Mouse (Mus musculus) embryonic facial prominence, embryonic 12.5 days (tissue): ENCODE results near the gene Atp6ap1. TPM values are rescaled to one million over a fixed set of nuclear protein-coding genes. Genes with fewer than 3 reads are reported as not detected.

Experiments used
- ATAC-seq: fragments of 200-750 bp; cut with Nextera tagmentation; 2 replicates; pipeline ENCODE4 v1.8.0; 2017; ENCODE audit not compliant: insufficient number of reproducible peaks, insufficient read depth, low FRiP score, low TSS enrichment
- H3K27ac ChIP-seq: fragments of 300-500 bp; sonication (generic); 2 replicates; pipeline ENCODE4 v1.5.1; 2016; ENCODE audit warnings: mild to moderate bottlenecking
- H3K27me3 ChIP-seq: fragments of 300-500 bp; sonication (generic); 2 replicates; pipeline ENCODE4 v1.6.1; 2016; ENCODE audit warnings: mild to moderate bottlenecking, moderate library complexity
- H3K36me3 ChIP-seq: fragments of 300-500 bp; sonication (generic); 2 replicates; pipeline ENCODE4 v1.6.1; 2016; ENCODE audit warnings: mild to moderate bottlenecking
- H3K4me1 ChIP-seq: fragments of 300-500 bp; sonication (generic); 2 replicates; pipeline ENCODE4 v1.6.1; 2016
- H3K4me2 ChIP-seq: fragments of 300-500 bp; sonication (generic); replicated peaks from 2 replicates; pipeline ENCODE4 v1.6.1; 2016; ENCODE audit warnings: mild to moderate bottlenecking, moderate library complexity
- H3K4me3 ChIP-seq: fragments of 300-500 bp; sonication (generic); 2 replicates; pipeline ENCODE4 v1.5.1; 2016; ENCODE audit warnings: mild to moderate bottlenecking
- H3K9ac ChIP-seq: fragments of 300-500 bp; sonication (generic); 2 replicates; pipeline ENCODE4 v1.6.1; 2016; ENCODE audit warnings: mild to moderate bottlenecking, moderate library complexity
- H3K9me3 ChIP-seq: fragments of 300-500 bp; sonication (generic); 2 replicates; pipeline ENCODE4 v1.6.1; 2016; ENCODE audit warnings: mild to moderate bottlenecking, moderate library complexity
- WGBS: fragments of 180-500 bp; shearing (Covaris S2); methylation state at CpG from one replicate; pipeline ENCODE4 v1.1.7; 2016; 5-methylcytosine and 5-hydroxymethylcytosine counted together
- microRNA-seq: library from miRNA; unstranded; fragments of <30 nt; microRNA quantifications from one replicate; pipeline ENCODE4, GENCODE M21; 2017
- polyA plus RNA-seq: library from polyadenylated mRNA; unstranded; fragments of >200 nt; fragmentation: Nextera tagmentation; extraction: Ambion mirVana; gene quantifications from 2 replicates; pipeline ENCODE4 v1.2.1, GENCODE M21; 2016

Atp6ap1 gene
- polyA plus RNA-seq, 1 experiment from 2014 or later = 120 TPM

GRCm38 (mm10) chrX:74312540-74313464 is 15.9 kb downstream of the Atp6ap1 start, which contains the start of gene Fam50a:
Gene Fam50a (plus strand): TSS chrX:74313033.
- H3K36me3 ChIP-seq = peaks cover 20% of the 10 kb centered on the region
- H3K27me3 ChIP-seq = no peaks in the 10 kb centered on the region
- 20% methylated on average over 59 of the region's 59 CpGs for WGBS
- no peaks in the 10 kb centered on the region for H3K4me1 ChIP-seq
- H3K4me2 ChIP-seq = peak within 1 kb of the TSS; percentile 65
- H3K27ac ChIP-seq = peak within 1 kb of the TSS; percentile 80
- no peaks in the 10 kb centered on the region for H3K9me3 ChIP-seq
- peak within 1 kb of the TSS; percentile 74 for H3K9ac ChIP-seq
- peak within 1 kb of the TSS; percentile 66 for H3K4me3 ChIP-seq
- peak; percentile 94 for ATAC-seq

- WGBS = 21% methylated on average over 30 of the region's 30 CpGs
- H3K9me3 ChIP-seq = no peaks in the 10 kb centered on the region
Observed at GRCm38 (mm10) chrX:74328725-74329161, 31.8 kb downstream of the Atp6ap1 start, which contains the start of gene Plxna3. Gene Plxna3 (plus strand): TSS chrX:74329066.

DNA sequence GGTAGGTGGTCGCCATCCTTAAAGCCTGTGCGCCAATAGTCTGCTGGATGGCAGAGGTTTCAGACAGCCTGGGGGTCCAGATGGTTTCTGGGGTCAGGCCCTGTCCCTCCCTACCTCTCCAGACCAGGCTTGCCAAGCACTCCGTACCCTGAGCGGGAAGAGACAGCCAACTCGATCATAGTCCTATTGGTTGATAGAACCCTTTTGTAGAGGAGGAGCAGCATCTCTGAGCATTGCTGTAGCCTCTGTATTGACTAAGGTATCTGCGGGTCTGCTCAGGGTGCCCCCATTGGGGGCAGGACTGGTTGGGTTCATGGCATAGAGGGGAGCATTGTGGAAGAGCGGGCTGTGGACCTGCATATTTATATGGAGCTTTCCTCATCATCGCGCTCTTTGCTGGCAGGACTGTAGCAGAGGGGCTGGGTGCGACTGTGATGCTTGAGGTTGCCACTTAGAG is 32.3 kb downstream of the Atp6ap1 start:
- H3K4me1 ChIP-seq = peaks cover 12% of the 10 kb centered on the region; the same call in 1 of the 2 replicates
- 23% methylated on average over 10 of the region's 10 CpGs for WGBS
- ATAC-seq = peak; percentile 35; the same call in 1 of the 2 replicates
- H3K9ac ChIP-seq = peak overlapping the region; percentile 53
- peak overlapping the region; percentile 60 for H3K4me2 ChIP-seq
- 0 out of 2 replicates have a peak, but pooled peaks cover 3% of the 10 kb centered on the region for H3K36me3 ChIP-seq
- peak overlapping the region; percentile 49 for H3K4me3 ChIP-seq
- H3K9me3 ChIP-seq = no peaks in the 10 kb centered on the region
- H3K27ac ChIP-seq = peak overlapping the region; percentile 63; the same call in 1 of the 2 replicates
- no peaks in the 10 kb centered on the region for H3K27me3 ChIP-seq

More at GRCm38 (mm10) chrX:74328725-74329161, 31.8 kb downstream of the Atp6ap1 start, which contains the start of gene Plxna3:
- Histone ChIP-seq H3K27me3 (no peaks in the 10 kb centered on the region), H3K4me2 (peak within 1 kb of the TSS; percentile 60), H3K9ac (peak within 1 kb of the TSS; percentile 53), H3K4me3 (peak within 1 kb of the TSS; percentile 49), H3K27ac (peak within 1 kb of the TSS; percentile 63; the same call in 1 of the 2 replicates), H3K36me3 (no peaks in the 10 kb centered on the region), H3K4me1 (peaks cover 12% of the 10 kb centered on the region; the same call in 1 of the 2 replicates)
- peak; percentile 95 for ATAC-seq

GRCm38 (mm10) chrX:74330166-74330930 is 33.5 kb downstream of the Atp6ap1 start:
- Histone ChIP-seq H3K9ac (0 out of 2 replicates have a peak overlapping the region, but pooled peaks have one; percentile 7), H3K4me3 (peak overlapping the region; percentile 49), H3K27ac (peak overlapping the region; percentile 46; the same call in 1 of the 2 replicates), H3K4me2 (peak overlapping the region; percentile 60), H3K27me3 (no peaks in the 10 kb centered on the region), H3K9me3 (no peaks in the 10 kb centered on the region), H3K36me3 (0 out of 2 replicates have a peak, but pooled peaks cover 3% of the 10 kb centered on the region), H3K4me1 (peaks cover 12% of the 10 kb centered on the region; the same call in 1 of the 2 replicates)
- 54% methylated on average over 2 of the region's 2 CpGs for WGBS
- ATAC-seq = no peak

DNA sequence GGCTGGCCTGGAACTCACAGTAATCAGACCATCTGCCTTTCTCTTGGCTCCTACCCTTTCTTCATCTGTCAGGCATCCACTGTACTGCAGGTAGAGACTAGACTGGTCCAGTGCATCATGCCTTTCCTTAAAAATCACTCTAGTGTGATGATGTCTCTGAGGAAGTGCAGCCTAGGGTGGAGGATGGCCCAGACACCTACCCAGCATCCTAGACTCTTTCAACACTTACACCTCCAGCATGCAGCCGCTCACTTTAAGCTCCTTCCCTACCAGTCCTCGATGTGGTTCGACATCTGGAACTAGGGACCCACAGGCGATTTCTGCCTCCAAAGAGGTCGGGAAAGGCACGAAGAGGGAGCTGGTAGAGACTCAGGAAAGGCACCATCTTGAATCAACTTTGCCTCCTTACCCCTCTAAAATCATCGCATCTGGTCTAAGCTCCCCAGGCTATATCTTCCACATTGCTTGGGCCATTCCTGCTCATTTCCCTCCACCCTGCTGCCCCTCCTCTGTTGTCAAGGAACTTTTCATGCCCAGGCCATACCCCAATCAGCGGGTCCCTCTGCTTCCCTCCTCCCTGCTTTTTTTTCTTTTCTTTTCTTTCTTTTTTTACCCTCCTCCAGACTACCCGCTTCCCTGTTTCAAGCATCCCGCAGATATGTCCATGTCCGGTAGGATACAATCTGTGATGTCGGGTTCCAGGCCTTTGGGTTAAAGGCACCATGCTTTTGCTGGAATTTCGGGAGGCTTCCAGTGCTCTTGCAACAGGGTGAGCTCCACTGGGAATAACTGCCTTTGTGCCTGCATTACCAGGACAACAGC is 56.0 kb downstream of the Atp6ap1 start:
- H3K9ac ChIP-seq = peak overlapping the region; percentile 63
- peak overlapping the region; percentile 36; the same call in 1 of the 2 replicates for H3K27ac ChIP-seq
- 31% methylated on average over 13 of the region's 13 CpGs for WGBS
- no peaks in the 10 kb centered on the region for H3K36me3 ChIP-seq
- H3K4me2 ChIP-seq = peak overlapping the region; percentile 50
- H3K9me3 ChIP-seq = no peaks in the 10 kb centered on the region
- no peaks in the 10 kb centered on the region for H3K27me3 ChIP-seq
- 0 out of 2 replicates have a peak, but pooled peaks have one; percentile 47 for ATAC-seq
- peak overlapping the region; percentile 45 for H3K4me3 ChIP-seq
- H3K4me1 ChIP-seq = no peaks in the 10 kb centered on the region

- no peaks in the 10 kb centered on the region for H3K36me3 ChIP-seq
- no peaks in the 10 kb centered on the region for H3K27me3 ChIP-seq
- peak within 1 kb of the TSS; percentile 36; the same call in 1 of the 2 replicates for H3K27ac ChIP-seq
- WGBS = 40% methylated on average over 12 of the region's 22 CpGs
- peak within 1 kb of the TSS; percentile 63 for H3K9ac ChIP-seq
- peak within 1 kb of the TSS; percentile 50 for H3K4me2 ChIP-seq
- H3K4me3 ChIP-seq = peak within 1 kb of the TSS; percentile 45
- 0 out of 2 replicates have a peak, but pooled peaks have one; percentile 82 for ATAC-seq
- H3K9me3 ChIP-seq = no peaks in the 10 kb centered on the region
- no peaks in the 10 kb centered on the region for H3K4me1 ChIP-seq
Observed at GRCm38 (mm10) chrX:74353467-74353770, 56.5 kb downstream of the Atp6ap1 start, which contains the start of gene Lage3. Gene Lage3 (minus strand): TSS chrX:74353618.

Small RNA genes lying within 50 kb of the gene (microRNA-seq; reads per million reads assigned to microRNA genes)
- gene Mir7091 = 0.73 reads per million
- gene Mir7092 = not detected

Other genes starting within 250 kb of the Atp6ap1 start
- gene Opn1mw, start 169.6 kb upstream of the Atp6ap1 start, polyA plus RNA-seq = not detected in 2 replicates
- 14.8 and 15.6 TPM in 2 replicates for gene Mecp2, start 161.7 kb upstream of the Atp6ap1 start, polyA plus RNA-seq
- gene Tex28, start 129.3 kb upstream of the Atp6ap1 start, polyA plus RNA-seq = not detected in 2 replicates
- 0.08 TPM in 1 of 2 replicates, not detected in the other for gene Tktl1, start 119.8 kb upstream of the Atp6ap1 start, polyA plus RNA-seq
- gene Flna, start 47.3 kb upstream of the Atp6ap1 start, polyA plus RNA-seq = 359 and 360 TPM in 2 replicates
- 21.9 and 24.4 TPM in 2 replicates for gene Emd, start 42.4 kb upstream of the Atp6ap1 start, polyA plus RNA-seq
- gene Rpl10, start 26.3 kb upstream of the Atp6ap1 start, polyA plus RNA-seq = 745 and 775 TPM in 2 replicates
- 84.4 and 85.7 TPM in 2 replicates for gene Taz, start 15.2 kb upstream of the Atp6ap1 start, polyA plus RNA-seq
- 9.1 and 9.6 TPM in 2 replicates for gene Dnase1l1, start 14.8 kb upstream of the Atp6ap1 start, polyA plus RNA-seq
- 305 and 323 TPM in 2 replicates for gene Gdi1, start 7.9 kb downstream of the Atp6ap1 start, polyA plus RNA-seq
- 66.3 and 68.5 TPM in 2 replicates for gene Fam50a, start 15.9 kb downstream of the Atp6ap1 start, polyA plus RNA-seq
- 25.1 and 31.1 TPM in 2 replicates for gene Plxna3, start 32.0 kb downstream of the Atp6ap1 start, polyA plus RNA-seq
- gene Lage3, start 56.5 kb downstream of the Atp6ap1 start, polyA plus RNA-seq = 114 and 122 TPM in 2 replicates
- gene Ubl4a, start 76.1 kb downstream of the Atp6ap1 start, polyA plus RNA-seq = 62.1 and 62.2 TPM in 2 replicates
- gene Slc10a3, start 76.3 kb downstream of the Atp6ap1 start, polyA plus RNA-seq = 16.4 and 18.2 TPM in 2 replicates
- 34.2 and 34.3 TPM in 2 replicates for gene Fam3a, start 96.2 kb downstream of the Atp6ap1 start, polyA plus RNA-seq
- gene Ikbkg, start 96.2 kb downstream of the Atp6ap1 start, polyA plus RNA-seq = 19.4 and 20.0 TPM in 2 replicates
- 47.6 and 51.3 TPM in 2 replicates for gene G6pdx, start 132.1 kb downstream of the Atp6ap1 start, polyA plus RNA-seq
- not detected in 2 replicates for gene Gm6880, start 184.3 kb downstream of the Atp6ap1 start, polyA plus RNA-seq